Mouse (Mus musculus) midbrain, postnatal 0 days (tissue): Measurements from ENCODE around the gene Pnliprp2. TPM values are rescaled to one million over a fixed set of nuclear protein-coding genes. Genes with fewer than 3 reads are reported as not detected.

Experiments used
- ATAC-seq: fragments of 200-750 bp; cut with Nextera tagmentation; 2 replicates; pipeline ENCODE4 v1.8.0; 2017; ENCODE audit warnings: moderate number of reproducible peaks, mild to moderate bottlenecking, moderate TSS enrichment, moderate library complexity; ENCODE audit not compliant: low FRiP score
- DNase-seq: peaks from one replicate; pipeline ENCODE4 v3.0.0-alpha.2; 2015; ENCODE audit warnings: low spot score
- H3K27ac ChIP-seq: fragments of 300-500 bp; sonication (generic); 2 replicates; pipeline ENCODE4 v1.5.1; 2014; ENCODE audit warnings: low read depth, mild to moderate bottlenecking, low read length, mixed read lengths
- H3K27me3 ChIP-seq: fragments of 300-500 bp; sonication (generic); 2 replicates; pipeline ENCODE4 v1.6.1; 2014; ENCODE audit warnings: low read length, control low read depth, mixed read lengths; ENCODE audit not compliant: insufficient read depth
- H3K36me3 ChIP-seq: fragments of 300-500 bp; sonication (generic); 2 replicates; pipeline ENCODE4 v1.6.1; 2014; ENCODE audit warnings: low read length, control low read depth, mixed read lengths; ENCODE audit not compliant: insufficient read depth
- H3K4me1 ChIP-seq: fragments of 300-500 bp; sonication (generic); 2 replicates; pipeline ENCODE4 v1.6.1; 2014; ENCODE audit warnings: mild to moderate bottlenecking, control low read depth, antibody characterized with exemption, low read length, mixed read lengths; ENCODE audit not compliant: insufficient read depth
- H3K4me2 ChIP-seq: fragments of 300-500 bp; sonication (generic); 2 replicates; pipeline ENCODE4 v1.6.1; 2014; ENCODE audit warnings: low read depth, mild to moderate bottlenecking, low read length, mixed read lengths; ENCODE audit not compliant: poor library complexity, severe bottlenecking
- H3K4me3 ChIP-seq: fragments of 300-500 bp; sonication (generic); 2 replicates; pipeline ENCODE4 v1.5.1; 2014; ENCODE audit warnings: low read depth, mild to moderate bottlenecking, low read length, moderate library complexity
- H3K9ac ChIP-seq: fragments of 300-500 bp; sonication (generic); replicated peaks from 2 replicates; pipeline ENCODE4 v1.6.1; 2014; ENCODE audit warnings: mild to moderate bottlenecking, low read length, moderate library complexity, mixed read lengths; ENCODE audit not compliant: poor library complexity, severe bottlenecking
- H3K9me3 ChIP-seq: fragments of 300-500 bp; sonication (generic); 2 replicates; pipeline ENCODE4 v1.6.1; 2016; ENCODE audit warnings: low read length, control low read depth
- CTCF ChIP-seq: IDR thresholded peaks from 2 replicates; pipeline ENCODE4 v1.5.1; 2016; ENCODE audit warnings: antibody characterized with exemption, mild to moderate bottlenecking
- WGBS: fragments of 180-500 bp; shearing (Covaris S2); extraction: QIAGEN DNeasy Blood & Tissue Kit; methylation state at CpG from one replicate; pipeline ENCODE4 v1.1.7; 2014; 5-methylcytosine and 5-hydroxymethylcytosine counted together
- polyA plus RNA-seq: library from polyadenylated mRNA; unstranded; fragments of >200 nt; fragmentation: Nextera tagmentation; extraction: Ambion mirVana; gene quantifications from 2 replicates; pipeline ENCODE4 v1.2.1, GENCODE M21; 2015
- total RNA-seq: library from RNA; depleted of rRNA; stranded (reverse); fragments of >200 nt; gene quantifications from 2 replicates; pipeline ENCODE4 v1.2.3, GENCODE M21; 2014

The Pnliprp2 gene
- total and polyA plus RNA-seq, 2 experiments from 2014 or later, result 0.27 TPM; not detected in 1

DNA sequence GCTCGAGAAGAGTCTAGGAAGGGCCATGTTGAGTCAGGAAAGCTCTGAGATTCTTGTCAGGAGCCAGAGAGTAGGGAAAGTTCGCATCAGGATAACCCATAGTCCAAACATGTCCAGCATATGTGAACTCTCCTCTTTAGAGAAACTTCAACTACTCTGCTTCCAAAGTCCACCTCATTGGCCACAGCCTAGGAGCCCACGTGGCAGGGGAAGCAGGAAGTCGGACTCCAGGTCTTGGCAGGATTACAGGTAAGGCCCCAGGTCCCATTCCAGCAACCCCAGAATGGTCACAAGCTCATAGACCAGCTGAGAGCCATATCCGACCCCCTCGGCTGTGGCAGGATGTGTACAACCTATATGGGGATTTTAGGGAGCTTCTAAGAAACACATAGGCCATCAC lies 26.3 kb upstream of the Pnliprp2 start:
- Histone ChIP-seq H3K4me3 (no peak overlapping the region), H3K4me2 (no peak overlapping the region), H3K36me3 (no peaks in the 10 kb centered on the region), H3K27ac (no peak overlapping the region), H3K4me1 (no peaks in the 10 kb centered on the region), H3K27me3 (no peaks in the 10 kb centered on the region), H3K9ac (no peak overlapping the region), H3K9me3 (no peaks in the 10 kb centered on the region)
- ATAC-seq, result no peak
- 86% methylated on average over 6 of the region's 6 CpGs for WGBS
- no peak for DNase-seq
- TF ChIP-seq CTCF, result no peak

DNA sequence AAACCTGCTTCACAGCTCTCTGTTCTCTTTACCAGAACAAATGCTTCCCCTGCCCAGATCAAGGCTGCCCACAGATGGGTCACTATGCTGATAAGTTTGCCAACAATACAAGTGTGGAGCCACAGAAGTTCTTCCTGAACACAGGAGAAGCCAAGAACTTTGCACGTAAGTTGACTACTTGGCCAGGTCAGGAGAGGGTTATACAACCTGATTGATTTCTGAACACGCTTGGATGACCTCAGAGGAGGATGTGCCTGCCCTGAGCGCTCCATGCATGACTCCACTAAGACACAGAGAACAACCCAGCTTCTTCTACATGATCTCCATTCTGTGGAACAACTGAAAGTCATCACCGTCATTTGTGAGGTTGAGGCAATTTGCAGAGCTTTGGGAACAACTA lies 21.4 kb upstream of the Pnliprp2 start:
- Histone ChIP-seq H3K27ac (no peak overlapping the region), H3K9me3 (no peaks in the 10 kb centered on the region), H3K27me3 (no peaks in the 10 kb centered on the region), H3K4me2 (no peak overlapping the region), H3K4me3 (no peak overlapping the region), H3K9ac (no peak overlapping the region), H3K4me1 (no peaks in the 10 kb centered on the region), H3K36me3 (no peaks in the 10 kb centered on the region)
- WGBS, result 89% methylated on average over 4 of the region's 4 CpGs
- DNase-seq (no peak), ATAC-seq (no peak)
- TF ChIP-seq CTCF, result no peak

DNA sequence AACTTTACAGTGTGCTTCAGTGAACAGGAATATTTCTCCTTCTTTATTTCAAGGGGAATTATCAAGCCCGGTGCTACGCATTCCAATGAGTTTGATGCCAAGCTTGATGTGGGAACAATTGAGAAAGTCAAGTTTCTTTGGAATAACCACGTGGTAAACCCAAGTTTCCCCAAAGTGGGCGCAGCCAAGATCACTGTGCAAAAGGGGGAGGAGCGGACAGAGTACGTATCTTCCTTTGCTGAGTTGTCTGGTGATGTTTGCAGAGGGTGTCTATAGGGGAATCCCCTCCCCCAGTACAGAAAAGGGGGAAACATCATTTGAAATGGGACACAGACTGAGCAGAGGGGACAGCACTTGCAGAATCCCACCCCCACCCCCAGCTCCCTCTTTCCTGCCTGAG lies 18.5 kb upstream of the Pnliprp2 start:
- DNase-seq, result no peak
- Histone ChIP-seq H3K27ac (no peak overlapping the region), H3K36me3 (no peaks in the 10 kb centered on the region), H3K9me3 (no peaks in the 10 kb centered on the region), H3K4me2 (no peak overlapping the region), H3K27me3 (no peaks in the 10 kb centered on the region), H3K4me3 (no peak overlapping the region), H3K4me1 (no peaks in the 10 kb centered on the region), H3K9ac (no peak overlapping the region)
- 57% methylated on average over 6 of the region's 6 CpGs for WGBS
- ATAC-seq, result no peak
- TF ChIP-seq CTCF, result no peak

DNA sequence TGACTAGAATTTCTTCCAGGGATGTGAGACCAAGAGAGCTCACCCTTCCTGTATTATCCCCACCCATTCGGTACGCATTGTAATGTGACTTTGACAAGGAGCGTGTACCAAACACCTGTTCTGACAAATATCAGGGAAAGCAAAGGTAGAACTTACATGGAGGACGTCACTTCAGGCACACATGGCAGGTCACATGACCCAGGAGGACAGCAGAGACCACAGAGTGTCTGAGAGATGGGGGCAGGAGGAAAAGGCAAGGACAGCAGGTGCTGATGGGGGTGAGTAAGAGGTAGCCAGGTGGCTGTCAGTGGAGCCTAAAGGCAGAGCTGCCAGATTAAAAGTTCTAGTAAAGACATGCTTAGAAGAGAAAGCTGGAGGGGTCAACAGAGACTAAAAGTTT lies 16.8 kb upstream of the Pnliprp2 start:
- no peak for DNase-seq
- no peaks in the 10 kb centered on the region for H3K4me1 ChIP-seq
- no peaks in the 10 kb centered on the region for H3K36me3 ChIP-seq
- no peak overlapping the region for H3K27ac ChIP-seq
- no peak for TF ChIP-seq CTCF
- H3K9ac ChIP-seq, result no peak overlapping the region
- H3K9me3 ChIP-seq, result no peaks in the 10 kb centered on the region
- H3K4me2 ChIP-seq, result no peak overlapping the region
- H3K4me3 ChIP-seq, result no peak overlapping the region
- 83% methylated on average over 4 of the region's 4 CpGs for WGBS
- H3K27me3 ChIP-seq, result no peaks in the 10 kb centered on the region
- ATAC-seq, result no peak

DNA sequence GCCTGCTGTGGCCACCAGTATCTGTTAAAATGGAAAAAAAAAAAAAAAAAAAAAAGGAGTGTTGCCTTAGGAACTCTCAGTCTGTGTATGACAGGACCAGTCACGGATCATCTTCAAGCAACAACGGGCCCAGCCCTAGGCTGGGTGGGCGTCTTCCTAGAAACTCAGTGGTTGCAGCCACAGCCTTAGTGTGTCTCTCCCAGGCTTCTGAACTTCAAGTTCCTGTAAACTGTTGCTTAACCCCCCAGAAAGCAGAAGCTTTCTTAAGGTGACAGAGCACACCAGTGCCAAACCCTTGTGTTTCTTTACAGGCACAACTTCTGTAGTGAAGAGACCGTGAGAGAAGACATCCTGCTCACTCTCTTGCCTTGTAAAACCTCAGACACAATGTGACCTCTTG lies 15.8 kb upstream of the Pnliprp2 start:
- Histone ChIP-seq H3K4me2 (no peak overlapping the region), H3K9me3 (no peaks in the 10 kb centered on the region), H3K36me3 (no peaks in the 10 kb centered on the region), H3K4me1 (no peaks in the 10 kb centered on the region), H3K27me3 (no peaks in the 10 kb centered on the region), H3K9ac (no peak overlapping the region), H3K27ac (no peak overlapping the region), H3K4me3 (no peak overlapping the region)
- no peak for ATAC-seq
- DNase-seq, result no peak
- TF ChIP-seq CTCF, result no peak
- WGBS, result 85% methylated on average over 4 of the region's 4 CpGs

DNA sequence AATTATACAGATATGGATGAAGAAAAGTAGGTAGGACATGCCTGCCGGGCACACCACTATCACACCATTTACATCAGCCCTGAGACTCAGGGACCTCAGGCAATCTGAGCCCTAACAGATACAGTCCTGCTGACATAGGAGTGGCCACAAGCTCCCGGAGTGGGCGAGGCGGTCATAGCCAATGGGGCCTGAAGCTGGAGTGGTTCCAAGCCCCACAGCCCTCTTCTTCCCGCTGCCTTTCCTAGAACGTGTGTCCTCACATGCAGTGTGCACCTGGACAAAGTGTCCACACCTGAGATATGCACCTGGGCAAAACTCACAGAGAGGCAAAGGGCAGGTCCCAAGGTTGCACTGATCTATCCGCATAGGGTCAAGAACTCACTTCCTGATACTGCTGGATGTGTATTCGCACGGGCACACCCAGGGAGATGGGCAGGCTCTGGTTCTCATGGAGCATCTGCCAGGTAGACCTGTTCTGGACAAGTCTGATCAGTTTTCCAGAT lies 12.0 kb upstream of the Pnliprp2 start:
- H3K27ac ChIP-seq, result no peak overlapping the region
- no peaks in the 10 kb centered on the region for H3K36me3 ChIP-seq
- H3K27me3 ChIP-seq, result no peaks in the 10 kb centered on the region
- H3K4me1 ChIP-seq, result no peaks in the 10 kb centered on the region
- no peaks in the 10 kb centered on the region for H3K9me3 ChIP-seq
- no peak overlapping the region for H3K4me2 ChIP-seq
- H3K4me3 ChIP-seq, result no peak overlapping the region
- DNase-seq (no peak), ATAC-seq (no peak)
- no peak for TF ChIP-seq CTCF
- H3K9ac ChIP-seq, result no peak overlapping the region
- WGBS, result 88% methylated on average over 9 of the region's 9 CpGs

DNA sequence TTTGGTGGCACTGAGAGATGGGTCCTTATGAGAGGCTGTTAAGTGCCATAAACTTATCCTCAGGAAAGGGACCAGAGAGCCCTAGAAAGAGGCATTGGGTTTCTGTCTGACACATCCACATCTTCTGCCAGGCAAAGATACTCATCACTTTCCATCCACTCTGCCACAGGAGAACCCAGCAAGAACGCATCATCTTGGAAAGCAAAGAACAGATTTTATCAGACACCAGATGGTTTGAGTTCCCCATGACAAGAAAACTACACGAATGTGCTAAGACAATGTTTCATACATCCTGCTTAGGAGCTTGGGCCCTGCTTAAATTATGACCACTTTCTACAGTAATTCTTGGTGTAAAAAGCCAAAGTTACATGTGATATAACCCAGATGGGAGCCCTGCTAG lies 8.7 kb upstream of the Pnliprp2 start:
- WGBS, result 88% methylated on average over 2 of the region's 2 CpGs
- no peaks in the 10 kb centered on the region for H3K9me3 ChIP-seq
- DNase-seq (no peak), ATAC-seq (no peak)
- no peaks in the 10 kb centered on the region for H3K36me3 ChIP-seq
- H3K4me2 ChIP-seq, result no peak overlapping the region
- no peaks in the 10 kb centered on the region for H3K4me1 ChIP-seq
- H3K27ac ChIP-seq, result no peak overlapping the region
- no peak overlapping the region for H3K9ac ChIP-seq
- no peak overlapping the region for H3K4me3 ChIP-seq
- H3K27me3 ChIP-seq, result no peaks in the 10 kb centered on the region
- no peak for TF ChIP-seq CTCF
